24 mouse cellular contexts compared by ENCODE assay signal in genomic region chr9:42146463-42146862, GRCm38 (mm10). TPM values are rescaled to one million over a fixed set of nuclear protein-coding genes. Genes with fewer than 3 reads are reported as not detected.
A peak's percentile ranks its signal among the peaks of the same experiment; 100 is the strongest.
DNase-seq lines count a peak whose midpoint lies in the region; ATAC-seq lines count a peak whose summit lies in the region.
"Had no signal": no experiment of that assay in that cellular context is flagged by ENCODE, and none has a peak within 500 bp of the region (broad histone marks: within the 10 kb centered on the region; RNA-seq: fewer than 3 reads in every experiment).

No protein-coding gene starts in this region.

- H3K27me3 ChIP-seq in forebrain, embryonic 11.5 days (ENCODE audit: control insufficient read depth, insufficient read depth, low read length): no peaks in the 10 kb centered on the region
- H3K27me3 ChIP-seq: embryonic facial prominence, embryonic 15.5 days; forebrain, embryonic 15.5 days; heart, embryonic 12.5 days; hindbrain, embryonic 12.5 days had no signal

- H3K36me3 ChIP-seq in forebrain, embryonic 11.5 days (ENCODE audit: control insufficient read depth, insufficient read depth, low read length): no peaks in the 10 kb centered on the region
- H3K36me3 ChIP-seq: embryonic facial prominence, embryonic 15.5 days; forebrain, embryonic 10.5 days; forebrain, embryonic 15.5 days; G1E; heart, embryonic 12.5 days; hindbrain, embryonic 12.5 days had no signal

- H3K4me1 ChIP-seq in forebrain, embryonic 11.5 days (replicated peaks; ENCODE audit: control insufficient read depth, insufficient read depth, low read length): no peaks in the 10 kb centered on the region
- H3K4me1 ChIP-seq: embryonic facial prominence, embryonic 15.5 days; heart, embryonic 12.5 days; hindbrain, embryonic 12.5 days had no signal

- no peak overlapping the region for H3K9ac ChIP-seq in forebrain, embryonic 11.5 days (ENCODE audit: low read length)
- H3K9ac ChIP-seq: embryonic facial prominence, embryonic 15.5 days; forebrain, embryonic 15.5 days; heart, embryonic 12.5 days; hindbrain, embryonic 12.5 days had no signal

- peak; percentile 50 for ATAC-seq in common myeloid progenitor, adult 5-6 weeks (replicated peaks; ENCODE audit: low read depth, poor library complexity, severe bottlenecking)
- 0 out of 2 replicates have a peak, but pooled peaks have one; percentile 41 for ATAC-seq in monocyte, adult 5-6 weeks (replicated peaks; ENCODE audit: insufficient number of reproducible peaks, low FRiP score, low TSS enrichment, poor library complexity, severe bottlenecking)
- ATAC-seq in forebrain, embryonic 11.5 days (replicated peaks; ENCODE audit: low FRiP score): no peak
- ATAC-seq: forebrain, embryonic 15.5 days; hindbrain, embryonic 16.5 days; inflammation-experienced regulatory T-cells, adult 6 months had no signal

- intact Hi-C loops in heart, postnatal 25 days (cut with DNase I): no loop called here

- no peak overlapping the region for H3K27ac ChIP-seq in forebrain, embryonic 11.5 days (ENCODE audit: low read depth, low read length)
- H3K27ac ChIP-seq: embryonic facial prominence, embryonic 15.5 days; forebrain, embryonic 10.5 days; forebrain, embryonic 15.5 days; hindbrain, embryonic 12.5 days had no signal

- WGBS in forebrain, embryonic 11.5 days: 91% methylated on average over 2 of the region's 2 CpGs

- no peak overlapping the region for H3K4me3 ChIP-seq in forebrain, embryonic 11.5 days (ENCODE audit: low read depth, low read length)
- H3K4me3 ChIP-seq: embryonic facial prominence, embryonic 15.5 days; erythroblast, embryonic 14.5 days; forebrain, embryonic 10.5 days; forebrain, embryonic 15.5 days; heart, embryonic 12.5 days; hindbrain, embryonic 12.5 days had no signal

- H3K9me3 ChIP-seq in forebrain, embryonic 11.5 days (ENCODE audit: control insufficient read depth, low read length): no peaks in the 10 kb centered on the region
- H3K9me3 ChIP-seq: embryonic facial prominence, embryonic 15.5 days; forebrain, embryonic 10.5 days; forebrain, embryonic 15.5 days; G1E; hindbrain, embryonic 12.5 days had no signal

- peak; percentile 41 for DNase-seq in lung, postnatal 36 days
- DNase-seq in lung, postnatal 14 days: no peak
- DNase-seq in A20 (ENCODE audit: low read depth, low spot score): peak; percentile 88
- DNase-seq in forebrain, embryonic 11.5 days (ENCODE audit: low spot score): no peak
- DNase-seq in heart, postnatal 25 days (ENCODE audit: low spot score): no peak
- no peak for DNase-seq in adrenal gland, postnatal 25 days
- DNase-seq: adrenal gland, postnatal 10 days; cerebellum, adult 11-12 months; cerebellum, adult 9-11 months; cerebellum, postnatal 36 days; embryo, embryonic 11 days; gastrocnemius, postnatal 14 days; heart, postnatal 4 days had no signal

- H3K4me2 ChIP-seq in forebrain, embryonic 11.5 days (ENCODE audit: low read depth, low read length, severe bottlenecking): no peak overlapping the region
- H3K4me2 ChIP-seq: embryonic facial prominence, embryonic 15.5 days; forebrain, embryonic 15.5 days; heart, embryonic 12.5 days; hindbrain, embryonic 12.5 days had no signal

RNA-seq across cellular contexts. Expression of gene Sorl1, which starts 22.4 kb away (rescaled TPM):
- 10.0 and 13.5 TPM in 2 replicates for total RNA-seq in common myeloid progenitor, adult 5-6 weeks (2017)
- total RNA-seq in monocyte, adult 5-6 weeks (2017): 86.3 to 119 TPM (median 111 TPM) in 3 replicates
- polyA plus RNA-seq in forebrain, embryonic 11.5 days (2014; fragmentation: Nextera tagmentation; extraction: Ambion mirVana): 7.0 and 8.1 TPM in 2 replicates
- total RNA-seq in heart, postnatal 25 days (2021): 10 to 100 TPM; 11.1 to 15.5 TPM
- total RNA-seq in adrenal gland, postnatal 25 days (2021): 16.3 and 20.9 TPM in 2 replicates

Comparison
In these comparisons a context has a peak if more than half of its experiments do, and no peak if none do; other contexts are left out.
1. DNase-seq: peak in lung, postnatal 36 days (single experiment) and A20 (single experiment); none in lung, postnatal 14 days (single experiment), forebrain, embryonic 11.5 days (single experiment), heart, postnatal 25 days (single experiment) and adrenal gland, postnatal 25 days (single experiment).